Mouse (Mus musculus) hindbrain, postnatal 0 days (tissue): Measurements from ENCODE around the gene Gm16368. TPM values are rescaled to one million over a fixed set of nuclear protein-coding genes. Genes with fewer than 3 reads are reported as not detected.
"Not testable (repeated sequence)": the region's sequence is repeated elsewhere in the genome, so short reads cannot be mapped to it uniquely, and the experiment has no call there.

Source experiments
- ATAC-seq: fragments of 200-750 bp; cut with Nextera tagmentation; 2 replicates; pipeline ENCODE4 v1.8.0; 2017; ENCODE audit warnings: mild to moderate bottlenecking, moderate TSS enrichment, moderate library complexity
- DNase-seq: peaks from one replicate; pipeline ENCODE4 v3.0.0-alpha.2; 2015; ENCODE audit warnings: low spot score
- H3K27ac ChIP-seq: fragments of 300-500 bp; sonication (generic); 2 replicates; pipeline ENCODE4 v1.5.1; 2014; ENCODE audit warnings: mild to moderate bottlenecking
- H3K27me3 ChIP-seq: fragments of 300-500 bp; sonication (generic); 2 replicates; pipeline ENCODE4 v1.6.1; 2014; ENCODE audit warnings: low read length, mixed read lengths; ENCODE audit not compliant: insufficient read depth
- H3K36me3 ChIP-seq: fragments of 300-500 bp; sonication (generic); 2 replicates; pipeline ENCODE4 v1.6.1; 2014; ENCODE audit warnings: low read length, mixed read lengths; ENCODE audit not compliant: insufficient read depth
- H3K4me1 ChIP-seq: fragments of 300-500 bp; sonication (generic); 2 replicates; pipeline ENCODE4 v1.6.1; 2014; ENCODE audit warnings: antibody characterized with exemption, low read length, mixed read lengths; ENCODE audit not compliant: insufficient read depth
- H3K4me2 ChIP-seq: fragments of 300-500 bp; sonication (generic); 2 replicates; pipeline ENCODE4 v1.6.1; 2014; ENCODE audit warnings: low read depth, mild to moderate bottlenecking, low read length, moderate library complexity, mixed read lengths
- H3K4me3 ChIP-seq: fragments of 300-500 bp; sonication (generic); 2 replicates; pipeline ENCODE4 v1.5.1; 2014; ENCODE audit warnings: low read length
- H3K9ac ChIP-seq: fragments of 300-500 bp; sonication (generic); replicated peaks from 2 replicates; pipeline ENCODE4 v1.6.1; 2014; ENCODE audit warnings: mild to moderate bottlenecking, low read length, moderate library complexity, mixed read lengths
- H3K9me3 ChIP-seq: fragments of 300-500 bp; sonication (generic); 2 replicates; pipeline ENCODE4 v1.6.1; 2016; ENCODE audit warnings: low read length, mixed read lengths
- CTCF ChIP-seq: IDR thresholded peaks from 2 replicates; pipeline ENCODE4 v1.5.1; 2016; ENCODE audit warnings: antibody characterized with exemption, control low read depth, low read depth
- WGBS: fragments of 180-500 bp; shearing (Covaris S2); extraction: QIAGEN DNeasy Blood & Tissue Kit; methylation state at CpG from one replicate; pipeline ENCODE4 v1.1.7; 2014; 5-methylcytosine and 5-hydroxymethylcytosine counted together
- polyA plus RNA-seq: library from polyadenylated mRNA; unstranded; fragments of >200 nt; fragmentation: Nextera tagmentation; extraction: Ambion mirVana; gene quantifications from 2 replicates; pipeline ENCODE4 v1.2.1, GENCODE M21; 2015
- total RNA-seq: library from RNA; depleted of rRNA; stranded (reverse); fragments of >200 nt; gene quantifications from 2 replicates; pipeline ENCODE4 v1.2.3, GENCODE M21; 2014; rRNA removed

The Gm16368 gene
- not detected in 2 replicates for total RNA-seq
- polyA plus RNA-seq, result not detected in 2 replicates

DNA sequence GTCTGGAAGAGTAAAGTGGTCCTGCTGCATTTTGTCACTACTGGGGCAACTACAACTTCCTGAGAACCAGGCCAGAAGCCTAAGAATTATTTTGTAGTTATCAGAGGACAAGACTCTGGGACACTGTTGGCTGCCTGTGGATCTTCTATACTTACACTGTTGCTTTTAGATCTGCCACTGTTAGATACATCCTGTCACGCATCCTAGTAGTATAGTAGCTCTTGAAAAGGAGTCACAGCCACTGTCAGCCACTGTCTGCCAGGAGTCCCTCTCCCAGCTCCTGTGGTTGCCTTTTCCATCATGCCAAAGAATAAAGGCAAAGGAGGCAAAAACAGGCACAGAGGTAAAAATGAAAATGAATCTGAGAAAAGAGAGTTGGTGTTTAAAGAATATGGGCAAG is at the start of gene Gm16368:
Gene Gm16368 (plus strand): TSS at position 301 of the 400 bp plus-strand sequence.
- not testable (repeated sequence) for H3K9ac ChIP-seq, ATAC-seq, H3K27ac ChIP-seq, H3K4me1 ChIP-seq, H3K4me2 ChIP-seq, H3K9me3 ChIP-seq, H3K4me3 ChIP-seq, DNase-seq, H3K27me3 ChIP-seq, H3K36me3 ChIP-seq
- WGBS, result 83% methylated on average over 1 of the region's 1 CpGs

GRCm38 (mm10) chr12:88039062-88039461 is 44.4 kb upstream of the Gm16368 start:
- H3K27me3 ChIP-seq, H3K36me3 ChIP-seq, H3K4me1 ChIP-seq, H3K9ac ChIP-seq, ATAC-seq, H3K9me3 ChIP-seq, H3K27ac ChIP-seq, H3K4me2 ChIP-seq, H3K4me3 ChIP-seq: not testable (repeated sequence)
- DNase-seq, result peak; percentile 8
- peak; percentile 36 for TF ChIP-seq CTCF

GRCm38 (mm10) chr12:88039703-88040102 is 43.8 kb upstream of the Gm16368 start:
- H3K9me3 ChIP-seq, H3K36me3 ChIP-seq, H3K4me3 ChIP-seq, H3K27me3 ChIP-seq, DNase-seq, H3K9ac ChIP-seq, ATAC-seq, H3K4me2 ChIP-seq, H3K4me1 ChIP-seq, H3K27ac ChIP-seq: not testable (repeated sequence)
- WGBS, result 97% methylated on average over 1 of the region's 1 CpGs

- not testable (repeated sequence) for H3K9me3 ChIP-seq, H3K27me3 ChIP-seq, H3K4me2 ChIP-seq, H3K9ac ChIP-seq, H3K4me3 ChIP-seq, H3K36me3 ChIP-seq, H3K27ac ChIP-seq, H3K4me1 ChIP-seq, ATAC-seq, DNase-seq
- 59% methylated on average over 1 of the region's 1 CpGs for WGBS
These were observed 38.3 kb upstream of the Gm16368 start for GRCm38 (mm10) chr12:88045226-88045625.

Other genes starting within 250 kb of the Gm16368 start
- not detected in 2 replicates for gene Gm2001, start 241.4 kb upstream of the Gm16368 start, total RNA-seq
- not detected in 2 replicates for gene Gm2001, start 241.4 kb upstream of the Gm16368 start, polyA plus RNA-seq
- gene Gm2016, start 209.6 kb upstream of the Gm16368 start, total RNA-seq, result not detected in 2 replicates
- not detected in 2 replicates for gene Gm2016, start 209.6 kb upstream of the Gm16368 start, polyA plus RNA-seq
- not detected in 2 replicates for gene Gm2022, start 188.3 kb upstream of the Gm16368 start, total RNA-seq
- not detected in 2 replicates for gene Gm2022, start 188.3 kb upstream of the Gm16368 start, polyA plus RNA-seq
- gene Gm2035, start 163.8 kb upstream of the Gm16368 start, total RNA-seq, result not detected in 2 replicates
- not detected in 2 replicates for gene Gm2035, start 163.8 kb upstream of the Gm16368 start, polyA plus RNA-seq
- gene Gm2042, start 129.6 kb upstream of the Gm16368 start, total RNA-seq, result not detected in 2 replicates
- gene Gm2042, start 129.6 kb upstream of the Gm16368 start, polyA plus RNA-seq, result not detected in 2 replicates
- not detected in 2 replicates for gene Gm2075, start 71.8 kb upstream of the Gm16368 start, total RNA-seq
- gene Gm2075, start 71.8 kb upstream of the Gm16368 start, polyA plus RNA-seq, result not detected in 2 replicates
- gene Gm6803, start 64.9 kb upstream of the Gm16368 start, total RNA-seq, result not detected in 2 replicates
- not detected in 2 replicates for gene Gm6803, start 64.9 kb upstream of the Gm16368 start, polyA plus RNA-seq
- gene Gm2056, start 56.7 kb upstream of the Gm16368 start, total RNA-seq, result not detected in 2 replicates
- gene Gm2056, start 56.7 kb upstream of the Gm16368 start, polyA plus RNA-seq, result not detected in 2 replicates
- not detected in 2 replicates for gene Gm10436, start 98.4 kb downstream of the Gm16368 start, total RNA-seq
- gene Gm10436, start 98.4 kb downstream of the Gm16368 start, polyA plus RNA-seq, result not detected in 2 replicates
- gene Gm8332, start 166.4 kb downstream of the Gm16368 start, total RNA-seq, result not detected in 2 replicates
- gene Gm8332, start 166.4 kb downstream of the Gm16368 start, polyA plus RNA-seq, result not detected in 2 replicates
- not detected in 2 replicates for gene Gm5662, start 190.8 kb downstream of the Gm16368 start, total RNA-seq
- gene Gm5662, start 190.8 kb downstream of the Gm16368 start, polyA plus RNA-seq, result not detected in 2 replicates
- gene Gm5039, start 240.3 kb downstream of the Gm16368 start, total RNA-seq, result not detected in 2 replicates
- not detected in 2 replicates for gene Gm5039, start 240.3 kb downstream of the Gm16368 start, polyA plus RNA-seq